Mouse (Mus musculus) intestine, postnatal 0 days (tissue): ENCODE results near the gene Shisa7. TPM values are rescaled to one million over a fixed set of nuclear protein-coding genes. Genes with fewer than 3 reads are reported as not detected.

ENCODE experiments used
- ATAC-seq: fragments of 200-750 bp; cut with Nextera tagmentation; 2 replicates; pipeline ENCODE4 v1.8.0; 2017; ENCODE audit warnings: mild to moderate bottlenecking, moderate TSS enrichment, moderate library complexity
- H3K27ac ChIP-seq: fragments of 300-500 bp; sonication (generic); 2 replicates; pipeline ENCODE4 v1.5.1; 2014; ENCODE audit warnings: mild to moderate bottlenecking, low read depth, low read length, moderate library complexity
- H3K27me3 ChIP-seq: fragments of 300-500 bp; sonication (generic); replicated peaks from 2 replicates; pipeline ENCODE4 v1.6.1; 2014; ENCODE audit warnings: low read length, mixed read lengths; ENCODE audit not compliant: control insufficient read depth, insufficient read depth
- H3K36me3 ChIP-seq: fragments of 300-500 bp; sonication (generic); 2 replicates; pipeline ENCODE4 v1.6.1; 2014; ENCODE audit warnings: mild to moderate bottlenecking, moderate library complexity; ENCODE audit not compliant: control insufficient read depth, insufficient read depth
- H3K4me1 ChIP-seq: fragments of 300-500 bp; sonication (generic); replicated peaks from 2 replicates; pipeline ENCODE4 v1.6.1; 2014; ENCODE audit warnings: antibody characterized with exemption, low read length, mixed read lengths; ENCODE audit not compliant: control insufficient read depth, insufficient read depth
- H3K4me2 ChIP-seq: fragments of 300-500 bp; sonication (generic); replicated peaks from 2 replicates; pipeline ENCODE4 v1.6.1; 2014; ENCODE audit warnings: low read depth, mild to moderate bottlenecking, moderate library complexity
- H3K4me3 ChIP-seq: fragments of 300-500 bp; sonication (generic); 2 replicates; pipeline ENCODE4 v1.5.1; 2014; ENCODE audit warnings: low read depth, low read length
- H3K9ac ChIP-seq: fragments of 300-500 bp; sonication (generic); 2 replicates; pipeline ENCODE4 v1.6.1; 2014; ENCODE audit warnings: mild to moderate bottlenecking, low read depth, low read length
- H3K9me3 ChIP-seq: fragments of 300-500 bp; sonication (generic); 2 replicates; pipeline ENCODE4 v1.6.1; 2016; ENCODE audit warnings: mixed run types; ENCODE audit not compliant: control insufficient read depth
- CTCF ChIP-seq: sonication (generic); IDR thresholded peaks from 2 replicates; pipeline ENCODE4 v1.5.1; 2016; ENCODE audit warnings: low read depth, mild to moderate bottlenecking, control low read depth, antibody characterized with exemption, moderate library complexity
- WGBS: fragments of 180-500 bp; shearing (Covaris S2); extraction: QIAGEN DNeasy Blood & Tissue Kit; methylation state at CpG from one replicate; pipeline ENCODE4 v1.1.7; 2014; 5-methylcytosine and 5-hydroxymethylcytosine counted together
- polyA plus RNA-seq: library from polyadenylated mRNA; unstranded; fragments of >200 nt; fragmentation: Nextera tagmentation; extraction: Ambion mirVana; gene quantifications from 2 replicates; pipeline ENCODE4 v1.2.1, GENCODE M21; 2015

The Shisa7 gene
- polyA plus RNA-seq, 1 experiment from 2014 or later, result 0.07 TPM

- WGBS, result 12% methylated on average over 16 of the region's 20 CpGs
- Histone ChIP-seq H3K36me3 (no peaks in the 10 kb centered on the region), H3K9me3 (no peaks in the 10 kb centered on the region), H3K27ac (no peak overlapping the region), H3K4me3 (no peak overlapping the region), H3K9ac (no peak overlapping the region), H3K4me2 (no peak overlapping the region), H3K4me1 (no peaks in the 10 kb centered on the region), H3K27me3 (peaks cover 37% of the 10 kb centered on the region)
- no peak for ATAC-seq
- TF ChIP-seq CTCF, result no peak
These were observed 66.5 kb downstream of the Shisa7 start for GRCm38 (mm10) chr7:4777851-4778637.

- no peak for TF ChIP-seq CTCF
- H3K27me3 ChIP-seq, result peaks cover 37% of the 10 kb centered on the region
- ATAC-seq, result peak; percentile 49
- no peaks in the 10 kb centered on the region for H3K9me3 ChIP-seq
- no peaks in the 10 kb centered on the region for H3K4me1 ChIP-seq
- 2% methylated on average over 41 of the region's 56 CpGs for WGBS
- H3K4me2 ChIP-seq, result peak overlapping the region; percentile 80
- H3K4me3 ChIP-seq, result peak overlapping the region; percentile 49
- no peak overlapping the region for H3K27ac ChIP-seq
- H3K9ac ChIP-seq, result peak overlapping the region; percentile 37; the same call in 1 of the 2 replicates
- no peaks in the 10 kb centered on the region for H3K36me3 ChIP-seq
These were observed 67.3 kb downstream of the Shisa7 start for GRCm38 (mm10) chr7:4776861-4777830.

GRCm38 (mm10) chr7:4776131-4776530 lies 68.4 kb downstream of the Shisa7 start:
- Histone ChIP-seq H3K27ac (no peak overlapping the region), H3K4me2 (no peak overlapping the region), H3K27me3 (peaks cover 37% of the 10 kb centered on the region), H3K9me3 (no peaks in the 10 kb centered on the region), H3K36me3 (no peaks in the 10 kb centered on the region), H3K4me3 (no peak overlapping the region), H3K4me1 (no peaks in the 10 kb centered on the region), H3K9ac (no peak overlapping the region)
- TF ChIP-seq CTCF, result no peak
- 55% methylated on average over 10 of the region's 10 CpGs for WGBS
- ATAC-seq, result no peak

Other genes starting within 250 kb of the Shisa7 start
- gene Ptprh, start 240.7 kb downstream of the Shisa7 start, polyA plus RNA-seq, result 16.7 and 17.1 TPM in 2 replicates
- gene Tmem86b, start 213.3 kb downstream of the Shisa7 start, polyA plus RNA-seq, result 25.1 and 31.4 TPM in 2 replicates
- gene Ppp6r1, start 185.7 kb downstream of the Shisa7 start, polyA plus RNA-seq, result 4.7 and 5.8 TPM in 2 replicates
- 43.3 and 45.6 TPM in 2 replicates for gene Hspbp1, start 159.6 kb downstream of the Shisa7 start, polyA plus RNA-seq
- gene Brsk1, start 154.1 kb downstream of the Shisa7 start, polyA plus RNA-seq, result 0.89 and 0.98 TPM in 2 replicates
- gene Tmem150b, start 119.4 kb downstream of the Shisa7 start, polyA plus RNA-seq, result 20.7 and 21.5 TPM in 2 replicates
- gene Kmt5c, start 104.6 kb downstream of the Shisa7 start, polyA plus RNA-seq, result 35.8 and 40.2 TPM in 2 replicates
- gene Cox6b2, start 91.6 kb downstream of the Shisa7 start, polyA plus RNA-seq, result 48.5 and 48.8 TPM in 2 replicates
- not detected in 2 replicates for gene Fam71e2, start 73.4 kb downstream of the Shisa7 start, polyA plus RNA-seq
- 0.12 and 0.30 TPM in 2 replicates for gene Il11, start 61.8 kb downstream of the Shisa7 start, polyA plus RNA-seq
- gene Tmem190, start 61.8 kb downstream of the Shisa7 start, polyA plus RNA-seq, result 0.59 TPM in 1 of 2 replicates, not detected in the other
- 74.3 and 75.5 TPM in 2 replicates for gene Tmem238, start 55.0 kb downstream of the Shisa7 start, polyA plus RNA-seq
- 419 and 467 TPM in 2 replicates for gene Rpl28, start 51.8 kb downstream of the Shisa7 start, polyA plus RNA-seq
- gene Ube2s, start 32.1 kb downstream of the Shisa7 start, polyA plus RNA-seq, result 116 and 126 TPM in 2 replicates
- 12.5 and 15.5 TPM in 2 replicates for gene Isoc2b, start 25.6 kb upstream of the Shisa7 start, polyA plus RNA-seq
- gene Isoc2a, start 32.5 kb upstream of the Shisa7 start, polyA plus RNA-seq, result 1.3 and 1.6 TPM in 2 replicates
- gene Gm36210, start 61.8 kb upstream of the Shisa7 start, polyA plus RNA-seq, result not detected in 2 replicates
- gene Zfp628, start 70.5 kb upstream of the Shisa7 start, polyA plus RNA-seq, result 2.9 TPM in 2 replicates
- gene Nat14, start 77.3 kb upstream of the Shisa7 start, polyA plus RNA-seq, result 1.5 and 1.9 TPM in 2 replicates
- 2.3 and 2.6 TPM in 2 replicates for gene Ssc5d, start 81.1 kb upstream of the Shisa7 start, polyA plus RNA-seq
- gene Sbk2, start 119.7 kb upstream of the Shisa7 start, polyA plus RNA-seq, result 0.47 and 0.76 TPM in 2 replicates
- gene Sbk3, start 126.5 kb upstream of the Shisa7 start, polyA plus RNA-seq, result not detected in 2 replicates
- gene Zfp579, start 151.5 kb upstream of the Shisa7 start, polyA plus RNA-seq, result 10.5 and 12.9 TPM in 2 replicates
- 21.9 and 22.6 TPM in 2 replicates for gene Zfp524, start 169.7 kb upstream of the Shisa7 start, polyA plus RNA-seq
- 15.5 and 16.1 TPM in 2 replicates for gene Fiz1, start 170.0 kb upstream of the Shisa7 start, polyA plus RNA-seq
- gene Gm44973, start 170.8 kb upstream of the Shisa7 start, polyA plus RNA-seq, result 4.4 and 4.7 TPM in 2 replicates
- gene Zfp865, start 175.7 kb upstream of the Shisa7 start, polyA plus RNA-seq, result 2.3 and 2.6 TPM in 2 replicates
- gene Ccdc106, start 175.9 kb upstream of the Shisa7 start, polyA plus RNA-seq, result 8.3 and 8.8 TPM in 2 replicates
- not detected in 2 replicates for gene 4632433K11Rik, start 189.4 kb upstream of the Shisa7 start, polyA plus RNA-seq
- 6.4 and 6.5 TPM in 2 replicates for gene Zfp784, start 193.8 kb upstream of the Shisa7 start, polyA plus RNA-seq
- gene Zfp580, start 206.8 kb upstream of the Shisa7 start, polyA plus RNA-seq, result 15.8 and 16.9 TPM in 2 replicates
- 48.3 and 51.4 TPM in 2 replicates for gene U2af2, start 217.4 kb upstream of the Shisa7 start, polyA plus RNA-seq
- 98.0 and 106 TPM in 2 replicates for gene Epn1, start 235.5 kb upstream of the Shisa7 start, polyA plus RNA-seq